Mouse (Mus musculus) layer of hippocampus, adult 11-12 months (tissue): ENCODE data around the gene Gm13040.
"Not testable (repeated sequence)": the region's sequence is repeated elsewhere in the genome, so short reads cannot be mapped to it uniquely, and the experiment has no call there.

ENCODE experiments used
- DNase-seq: peaks from one replicate; pipeline ENCODE4 v3.0.0; 2022; ENCODE audit warnings: low spot score

Gm13040 gene

GRCm38 (mm10) chr4:143535654-143536053 is at the start of gene Gm13040:
TSS of gene Gm13040 (plus strand) at chr4:143535954.
- not testable (repeated sequence) for DNase-seq

- DNase-seq: no peak
Measured at GRCm38 (mm10) chr4:143511043-143511442, 24.7 kb upstream of the Gm13040 start, which contains the start of gene Gm13043. TSS of gene Gm13043 (plus strand) at chr4:143511343.

- DNase-seq: not testable (repeated sequence)
Measured at GRCm38 (mm10) chr4:143551400-143551799, 15.6 kb downstream of the Gm13040 start, which contains the start of the genes BC080695 and Gm13057. TSS of gene BC080695 (plus strand) at chr4:143551700. TSS of gene Gm13057 (plus strand) at chr4:143551709.
